Mouse (Mus musculus) left cerebral cortex, adult 18-20 months (tissue): ENCODE data around the gene Taar7a. TPM values are rescaled to one million over a fixed set of nuclear protein-coding genes. Genes with fewer than 3 reads are reported as not detected.

Source experiments
- DNase-seq, 2 experiments: peaks; one replicate each; pipeline ENCODE4 v3.0.0; 2021 to 2022; ENCODE audit warnings: low spot score in 2 of 2, mixed read lengths in 1 of 2
- total RNA-seq, 2 experiments: library from RNA; stranded (reverse); gene quantifications; 2 replicates each; pipeline ENCODE4 v1.2.3; 2021

Taar7a gene
- total RNA-seq, 2 experiments from 2014 or later: not detected

- no peak for DNase-seq
Measured at GRCm38 (mm10) chr10:23948026-23948425, 45.3 kb downstream of the Taar7a start.

GRCm38 (mm10) chr10:23942465-23942864 is 50.8 kb downstream of the Taar7a start:
- DNase-seq: no peak

Other genes with a start within 250 kb of the Taar7a start
- gene Rps12, start 206.2 kb downstream of the Taar7a start, total RNA-seq: 100 to 1,000 TPM; 216 to 218 TPM
- 10 to 100 TPM; 27.6 to 28.8 TPM for gene Slc18b1, start 196.5 kb downstream of the Taar7a start, total RNA-seq
- gene Vnn3, start 142.0 kb downstream of the Taar7a start, total RNA-seq: not detected
- gene Vnn1, start 98.8 kb downstream of the Taar7a start, total RNA-seq: not detected
- not detected for gene Taar1, start 73.1 kb downstream of the Taar7a start, total RNA-seq
- gene Taar2, start 54.9 kb downstream of the Taar7a start, total RNA-seq: not detected
- gene Taar3, start 43.9 kb downstream of the Taar7a start, total RNA-seq: not detected
- not detected for gene Taar4, start 33.0 kb downstream of the Taar7a start, total RNA-seq
- not detected for gene Taar5, start 22.8 kb downstream of the Taar7a start, total RNA-seq
- not detected for gene Taar6, start 7.8 kb downstream of the Taar7a start, total RNA-seq
- not detected for gene Taar7b, start 6.5 kb upstream of the Taar7a start, total RNA-seq
- not detected for gene Taar7d, start 33.7 kb upstream of the Taar7a start, total RNA-seq
- gene Taar7e, start 44.1 kb upstream of the Taar7a start, total RNA-seq: not detected
- gene Taar7f, start 56.0 kb upstream of the Taar7a start, total RNA-seq: not detected
- not detected for gene Taar8a, start 83.0 kb upstream of the Taar7a start, total RNA-seq
- gene Taar8b, start 98.8 kb upstream of the Taar7a start, total RNA-seq: not detected
- not detected for gene Taar8c, start 108.4 kb upstream of the Taar7a start, total RNA-seq
- not detected for gene Taar9, start 116.1 kb upstream of the Taar7a start, total RNA-seq
- gene Stx7, start 155.8 kb upstream of the Taar7a start, total RNA-seq: 100 to 1,000 TPM; 136 to 139 TPM
- gene Moxd1, start 230.0 kb upstream of the Taar7a start, total RNA-seq: 10 to 100 TPM in 1 of 2 experiments, 1 to 10 TPM in 1; 9.6 to 10.3 TPM